Mouse (Mus musculus) ES-Bruce4 (cell line): ENCODE results near the gene Syngr1.

ENCODE experiments used
- CTCF ChIP-seq: IDR thresholded peaks from one replicate; pipeline ENCODE4 v1.8.1; 2011; ENCODE audit warnings: low read depth, low read length
- EP300 ChIP-seq: IDR thresholded peaks from 2 replicates; pipeline ENCODE4 v1.6.1; 2011; ENCODE audit warnings: low read depth, low read length; ENCODE audit not compliant: insufficient read depth
- POLR2A ChIP-seq: IDR thresholded peaks from one replicate; pipeline ENCODE4 v1.8.1; 2011; ENCODE audit warnings: low read length; ENCODE audit not compliant: insufficient read depth

GRCm38 (mm10) chr15:80165396-80165795 is 74.3 kb downstream of the Syngr1 start:
- TF ChIP-seq EP300 (no peak), POLR2A (no peak), CTCF (no peak)
